Mouse (Mus musculus) olfactory bulb, adult 2 months (tissue): Measurements from ENCODE around the gene Saysd1.

Experiments
- CTCF ChIP-seq: fragments of 200-500 bp; IDR thresholded peaks from 2 replicates; pipeline ENCODE4 v1.5.1; 2012; ENCODE audit warnings: low read depth, mild to moderate bottlenecking, low read length, moderate library complexity; ENCODE audit not compliant: insufficient read depth
- POLR2A ChIP-seq: fragments of 200-500 bp; IDR thresholded peaks from 2 replicates; pipeline ENCODE4 v1.6.1; 2012; ENCODE audit warnings: mild to moderate bottlenecking, low read depth, low read length, moderate library complexity; ENCODE audit not compliant: insufficient read depth

DNA sequence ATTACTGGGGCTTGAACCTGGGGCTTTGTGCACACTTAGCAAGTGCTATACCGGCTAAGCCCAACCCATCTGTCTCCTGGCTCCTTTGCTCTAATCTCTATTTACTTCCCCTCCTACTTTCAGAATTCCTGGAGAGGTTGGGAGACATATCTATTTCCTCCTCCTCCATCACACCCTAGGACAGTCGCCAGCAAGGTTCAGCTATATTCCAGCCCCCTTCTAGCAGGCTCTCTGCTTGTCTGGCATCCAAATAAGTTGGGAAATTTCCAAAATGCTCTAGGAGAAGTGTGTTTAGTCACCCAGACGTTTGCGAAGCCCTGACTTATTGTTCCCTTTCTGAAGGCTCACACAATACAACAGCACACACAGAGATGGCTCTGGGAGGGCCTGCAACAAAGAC is 35.1 kb downstream of the Saysd1 start:
- TF ChIP-seq POLR2A: no peak
- TF ChIP-seq CTCF: no peak
